9 mouse cellular contexts compared by ENCODE assay signal in genomic region chr14:54152485-54153235, GRCm38 (mm10).
DNase-seq lines count a peak whose midpoint lies in the region; ATAC-seq and TF ChIP-seq lines count a peak whose summit lies in the region.
"Had no signal": no experiment of that assay in that cellular context is flagged by ENCODE, and none has a peak within 500 bp of the region (broad histone marks: within the 10 kb centered on the region; RNA-seq: fewer than 3 reads in every experiment).

No protein-coding gene starts in this region.

- WGBS in hindbrain, embryonic 12.5 days, result 47% methylated on average over 6 of the region's 6 CpGs

- no peak overlapping the region for H3K27ac ChIP-seq in embryonic fibroblast, embryonic 13.5 days (ENCODE audit: insufficient read depth, low read length)
- no peak overlapping the region for H3K27ac ChIP-seq in hindbrain, embryonic 12.5 days
- H3K27ac ChIP-seq: limb, embryonic 13.5 days had no signal

- TF ChIP-seq POLR2A in embryonic fibroblast, embryonic 13.5 days (IDR thresholded peaks at IDR 0.05; ENCODE audit: low read depth, low read length), result no peak

- H3K4me1 ChIP-seq in embryonic fibroblast, embryonic 13.5 days (ENCODE audit: control insufficient read depth, insufficient read depth, low read length), result 0 out of 2 replicates have a peak, but pooled peaks cover 2% of the 10 kb centered on the region
- no peaks in the 10 kb centered on the region for H3K4me1 ChIP-seq in hindbrain, embryonic 12.5 days
- H3K4me1 ChIP-seq: limb, embryonic 13.5 days had no signal

- H3K36me3 ChIP-seq in hindbrain, embryonic 12.5 days, result no peaks in the 10 kb centered on the region
- H3K36me3 ChIP-seq in splenic B cell, adult 2 months (ENCODE audit: control insufficient read depth, insufficient read depth, low read length, poor library complexity, severe bottlenecking), result no peaks in the 10 kb centered on the region
- H3K36me3 ChIP-seq: limb, embryonic 13.5 days had no signal

- H3K9me3 ChIP-seq in hindbrain, embryonic 12.5 days (replicated peaks), result no peaks in the 10 kb centered on the region
- H3K9me3 ChIP-seq: limb, embryonic 13.5 days had no signal

- ATAC-seq in CD4-positive, CD25-positive, alpha-beta regulatory T cell, adult 4 months, result no peak
- 0 out of 2 replicates have a peak, but pooled peaks have one; percentile 50 for ATAC-seq in hindbrain, embryonic 12.5 days (ENCODE audit: low FRiP score)

- no peak overlapping the region for H3K4me2 ChIP-seq in hindbrain, embryonic 12.5 days (replicated peaks)
- H3K4me2 ChIP-seq: limb, embryonic 13.5 days had no signal

- H3K4me3 ChIP-seq in embryonic fibroblast, embryonic 13.5 days (ENCODE audit: insufficient read depth, low read length), result no peak overlapping the region
- H3K4me3 ChIP-seq in hindbrain, embryonic 12.5 days, result no peak overlapping the region
- H3K4me3 ChIP-seq: limb, embryonic 13.5 days had no signal

- H3K9ac ChIP-seq in hindbrain, embryonic 12.5 days, result no peak overlapping the region
- H3K9ac ChIP-seq: limb, embryonic 13.5 days had no signal

- DNase-seq in CD4-positive, CD25-positive, alpha-beta regulatory T cell, adult 2 months (ENCODE audit: low read depth, low spot score), result peak; percentile 72
- DNase-seq in adrenal gland, postnatal 36 days, result peak; percentile 84 to 87
- DNase-seq in left cerebral cortex, adult 11 months (ENCODE audit: low spot score), result peak; percentile 32
- DNase-seq in lung, postnatal 4 days, result peak; percentile 67 to 83
- peak; percentile 82 for DNase-seq in splenic B cell, adult 2 months (ENCODE audit: low read depth, low spot score)

- H3K27me3 ChIP-seq in hindbrain, embryonic 12.5 days, result no peaks in the 10 kb centered on the region
- no peaks in the 10 kb centered on the region for H3K27me3 ChIP-seq in splenic B cell, adult 2 months (ENCODE audit: control insufficient read depth, insufficient read depth, low read length, poor library complexity, severe bottlenecking)
- H3K27me3 ChIP-seq: limb, embryonic 13.5 days had no signal

- TF ChIP-seq CTCF in embryonic fibroblast, embryonic 13.5 days (IDR thresholded peaks at IDR 0.05; ENCODE audit: borderline replicate concordance, insufficient read depth, low read length), result peak; percentile 21; the same call in 1 of the 2 replicates

Comparison
In these comparisons a context has a peak if more than half of its experiments do, and no peak if none do; other contexts are left out.
1. DNase-seq: peak in every context shown above with its lines; median percentile 86 in adrenal gland, postnatal 36 days; 82 in splenic B cell, adult 2 months; 75 in lung, postnatal 4 days; 72 in CD4-positive, CD25-positive, alpha-beta regulatory T cell, adult 2 months; 32 in left cerebral cortex, adult 11 months.